Mouse (Mus musculus): ENCODE data around the gene Ano8. TPM values are rescaled to one million over a fixed set of nuclear protein-coding genes. Genes with fewer than 3 reads are reported as not detected.

Gene Ano8
- polyA plus RNA-seq, 1 experiment from 2014 or later, result 5.4 TPM

- peak within 1 kb of the TSS; percentile 92 for H3K4me2 ChIP-seq (ENCODE audit: low read length)
- H3K4me1 ChIP-seq (ENCODE audit: control insufficient read depth, insufficient read depth, low read length), result peaks cover 16% of the 10 kb centered on the region
- H3K4me3 ChIP-seq (ENCODE audit: low read depth, low read length), result peak within 1 kb of the TSS; percentile 74
- ATAC-seq (peak; percentile 91), DNase-seq (ENCODE audit: low spot score) (peak; percentile 100)
- peaks cover 33% of the 10 kb centered on the region for H3K36me3 ChIP-seq (ENCODE audit: control insufficient read depth, insufficient read depth, low read length)
- H3K27me3 ChIP-seq (replicated peaks; ENCODE audit: control insufficient read depth, insufficient read depth, low read length), result no peaks in the 10 kb centered on the region
- H3K9ac ChIP-seq (ENCODE audit: low read length), result peak within 1 kb of the TSS; percentile 77
- H3K27ac ChIP-seq (ENCODE audit: low read depth, low read length), result peak within 1 kb of the TSS; percentile 80; the same call in 1 of the 2 replicates
- WGBS, result 0% methylated on average over 52 of the region's 52 CpGs
- no peaks in the 10 kb centered on the region for H3K9me3 ChIP-seq (replicated peaks; ENCODE audit: control insufficient read depth, low read length)
Observed at GRCm38 (mm10) chr8:71468916-71469315, 16.8 kb downstream of the Ano8 start, which contains the start of gene Dda1. Gene Dda1, plus strand, starts transcription at chr8:71469199.

GRCm38 (mm10) chr8:71468001-71468400, 17.8 kb downstream of the Ano8 start:
- WGBS, result 91% methylated on average over 1 of the region's 1 CpGs
- H3K9ac ChIP-seq (ENCODE audit: low read length), result no peak overlapping the region
- DNase-seq (ENCODE audit: low spot score), result no peak

GRCm38 (mm10) chr8:71467201-71467600, 18.6 kb downstream of the Ano8 start:
- ATAC-seq, result no peak
- no peak overlapping the region for H3K4me2 ChIP-seq (ENCODE audit: low read length)
- H3K4me1 ChIP-seq (ENCODE audit: control insufficient read depth, insufficient read depth, low read length), result peaks cover 24% of the 10 kb centered on the region
- H3K4me3 ChIP-seq (ENCODE audit: low read depth, low read length), result no peak overlapping the region
- H3K27ac ChIP-seq (ENCODE audit: low read depth, low read length), result no peak overlapping the region
- H3K9ac ChIP-seq (ENCODE audit: low read length), result no peak overlapping the region
- H3K36me3 ChIP-seq (ENCODE audit: control insufficient read depth, insufficient read depth, low read length), result peaks cover 15% of the 10 kb centered on the region
- no peak for DNase-seq (ENCODE audit: low spot score)
- no peaks in the 10 kb centered on the region for H3K9me3 ChIP-seq (replicated peaks; ENCODE audit: control insufficient read depth, low read length)
- WGBS, result 96% methylated on average over 2 of the region's 2 CpGs
- no peaks in the 10 kb centered on the region for H3K27me3 ChIP-seq (replicated peaks; ENCODE audit: control insufficient read depth, insufficient read depth, low read length)

More at GRCm38 (mm10) chr8:71468001-71468400, 17.8 kb downstream of the Ano8 start:
- H3K27ac ChIP-seq (ENCODE audit: low read depth, low read length), result no peak overlapping the region
- no peak overlapping the region for H3K4me3 ChIP-seq (ENCODE audit: low read depth, low read length)
- H3K4me1 ChIP-seq (ENCODE audit: control insufficient read depth, insufficient read depth, low read length), result peaks cover 19% of the 10 kb centered on the region
- H3K9me3 ChIP-seq (replicated peaks; ENCODE audit: control insufficient read depth, low read length), result no peaks in the 10 kb centered on the region
- no peak overlapping the region for H3K4me2 ChIP-seq (ENCODE audit: low read length)
- peaks cover 23% of the 10 kb centered on the region for H3K36me3 ChIP-seq (ENCODE audit: control insufficient read depth, insufficient read depth, low read length)
- H3K27me3 ChIP-seq (replicated peaks; ENCODE audit: control insufficient read depth, insufficient read depth, low read length), result no peaks in the 10 kb centered on the region
- ATAC-seq, result no peak

- peaks cover 12% of the 10 kb centered on the region for H3K36me3 ChIP-seq (ENCODE audit: control insufficient read depth, insufficient read depth, low read length)
- WGBS, result 97% methylated on average over 5 of the region's 5 CpGs
- DNase-seq (ENCODE audit: low spot score) (no peak), ATAC-seq (no peak)
- peaks cover 27% of the 10 kb centered on the region for H3K4me1 ChIP-seq (ENCODE audit: control insufficient read depth, insufficient read depth, low read length)
- H3K4me2 ChIP-seq (ENCODE audit: low read length), result no peak overlapping the region
- no peak overlapping the region for H3K4me3 ChIP-seq (ENCODE audit: low read depth, low read length)
- H3K27ac ChIP-seq (ENCODE audit: low read depth, low read length), result no peak overlapping the region
- no peaks in the 10 kb centered on the region for H3K9me3 ChIP-seq (replicated peaks; ENCODE audit: control insufficient read depth, low read length)
- H3K27me3 ChIP-seq (replicated peaks; ENCODE audit: control insufficient read depth, insufficient read depth, low read length), result no peaks in the 10 kb centered on the region
- no peak overlapping the region for H3K9ac ChIP-seq (ENCODE audit: low read length)
Observed at GRCm38 (mm10) chr8:71466198-71466597, 19.6 kb downstream of the Ano8 start.

- Histone ChIP-seq H3K4me1 (ENCODE audit: control insufficient read depth, insufficient read depth, low read length) (peaks cover 27% of the 10 kb centered on the region), H3K9me3 (replicated peaks; ENCODE audit: control insufficient read depth, low read length) (no peaks in the 10 kb centered on the region), H3K27me3 (replicated peaks; ENCODE audit: control insufficient read depth, insufficient read depth, low read length) (no peaks in the 10 kb centered on the region), H3K9ac (ENCODE audit: low read length) (peak overlapping the region; percentile 75), H3K36me3 (ENCODE audit: control insufficient read depth, insufficient read depth, low read length) (peaks cover 12% of the 10 kb centered on the region), H3K4me2 (ENCODE audit: low read length) (peak overlapping the region; percentile 76), H3K4me3 (ENCODE audit: low read depth, low read length) (peak overlapping the region; percentile 75), H3K27ac (ENCODE audit: low read depth, low read length) (no peak overlapping the region; the same call in 1 of the 2 replicates)
- ATAC-seq, result no peak
- DNase-seq (ENCODE audit: low spot score), result no peak
- WGBS, result 85% methylated on average over 8 of the region's 8 CpGs
Observed at GRCm38 (mm10) chr8:71465733-71466132, 20.0 kb downstream of the Ano8 start.

- under 1% methylated on average over 59 of the region's 59 CpGs for WGBS
- Histone ChIP-seq H3K36me3 (ENCODE audit: control insufficient read depth, insufficient read depth, low read length) (peaks cover 18% of the 10 kb centered on the region), H3K9ac (ENCODE audit: low read length) (peak within 1 kb of the TSS; percentile 77), H3K27me3 (replicated peaks; ENCODE audit: control insufficient read depth, insufficient read depth, low read length) (no peaks in the 10 kb centered on the region), H3K4me2 (ENCODE audit: low read length) (peak within 1 kb of the TSS; percentile 76), H3K4me3 (ENCODE audit: low read depth, low read length) (peak within 1 kb of the TSS; percentile 75), H3K4me1 (ENCODE audit: control insufficient read depth, insufficient read depth, low read length) (peaks cover 22% of the 10 kb centered on the region), H3K9me3 (replicated peaks; ENCODE audit: control insufficient read depth, low read length) (no peaks in the 10 kb centered on the region), H3K27ac (ENCODE audit: low read depth, low read length) (peak within 1 kb of the TSS; percentile 88)
- peak; percentile 71 for ATAC-seq
- DNase-seq (ENCODE audit: low spot score), result peak; percentile 100
Observed at GRCm38 (mm10) chr8:71464513-71465500, 21.0 kb downstream of the Ano8 start, which contains the start of gene Mrpl34. Gene Mrpl34, plus strand, starts transcription at chr8:71464959.

- peak within 1 kb of the TSS; percentile 77 for H3K9ac ChIP-seq (ENCODE audit: low read length)
- no peaks in the 10 kb centered on the region for H3K27me3 ChIP-seq (replicated peaks; ENCODE audit: control insufficient read depth, insufficient read depth, low read length)
- peak within 1 kb of the TSS; percentile 75 for H3K4me3 ChIP-seq (ENCODE audit: low read depth, low read length)
- peak; percentile 84 for ATAC-seq
- no peaks in the 10 kb centered on the region for H3K9me3 ChIP-seq (replicated peaks; ENCODE audit: control insufficient read depth, low read length)
- peak within 1 kb of the TSS; percentile 76 for H3K4me2 ChIP-seq (ENCODE audit: low read length)
- H3K36me3 ChIP-seq (ENCODE audit: control insufficient read depth, insufficient read depth, low read length), result peaks cover 32% of the 10 kb centered on the region
- peak within 1 kb of the TSS; percentile 88 for H3K27ac ChIP-seq (ENCODE audit: low read depth, low read length)
- H3K4me1 ChIP-seq (ENCODE audit: control insufficient read depth, insufficient read depth, low read length), result peaks cover 20% of the 10 kb centered on the region
- DNase-seq (ENCODE audit: low spot score), result peak; percentile 97
- 0% methylated on average over 55 of the region's 55 CpGs for WGBS
Observed at GRCm38 (mm10) chr8:71463188-71464033, 22.4 kb downstream of the Ano8 start, which contains the start of gene Abhd8. Gene Abhd8, minus strand, starts transcription at chr8:71463655.

- H3K27me3 ChIP-seq (replicated peaks; ENCODE audit: control insufficient read depth, insufficient read depth, low read length), result no peaks in the 10 kb centered on the region
- WGBS, result 5% methylated on average over 16 of the region's 16 CpGs
- H3K27ac ChIP-seq (ENCODE audit: low read depth, low read length), result 0 out of 2 replicates have a peak overlapping the region, but pooled peaks have one; percentile 56
- H3K9ac ChIP-seq (ENCODE audit: low read length), result peak overlapping the region; percentile 77
- peak; percentile 41 for DNase-seq (ENCODE audit: low spot score)
- ATAC-seq, result peak; percentile 0; the same call in 1 of the 2 replicates
- peaks cover 20% of the 10 kb centered on the region for H3K4me1 ChIP-seq (ENCODE audit: control insufficient read depth, insufficient read depth, low read length)
- H3K36me3 ChIP-seq (ENCODE audit: control insufficient read depth, insufficient read depth, low read length), result peaks cover 37% of the 10 kb centered on the region
- no peaks in the 10 kb centered on the region for H3K9me3 ChIP-seq (replicated peaks; ENCODE audit: control insufficient read depth, low read length)
- peak overlapping the region; percentile 75 for H3K4me3 ChIP-seq (ENCODE audit: low read depth, low read length)
- peak overlapping the region; percentile 76 for H3K4me2 ChIP-seq (ENCODE audit: low read length)
Observed at GRCm38 (mm10) chr8:71462786-71463185, 23.0 kb downstream of the Ano8 start.

All from forebrain, embryonic 14.5 days (tissue).